Mouse (Mus musculus) left cerebral cortex, postnatal 25 days (tissue): Measurements from ENCODE around the gene Jazf1. TPM values are rescaled to one million over a fixed set of nuclear protein-coding genes. Genes with fewer than 3 reads are reported as not detected.

Experiments
- DNase-seq, 2 experiments: peaks; one replicate each; pipeline ENCODE4 v3.0.0; 2022; ENCODE audit warnings: low spot score in 2 of 2, mixed read lengths in 1 of 2
- intact Hi-C: fragments of 180-260 bp; cut with DNase I; formaldehyde crosslinking; loops from one replicate; pipeline ENCODE4 v1.15.1; 2025
- total RNA-seq, 2 experiments: library from RNA; stranded (reverse); gene quantifications; 2 replicates each; pipeline ENCODE4 v1.2.3; 2021

The Jazf1 gene
- total RNA-seq, 2 experiments from 2014 or later, result 32.8 to 35.3 TPM

GRCm38 (mm10) chr6:52827752-52828277, 240.6 kb downstream of the Jazf1 start:
- no peak for DNase-seq
- intact Hi-C loops, result no loop called here

GRCm38 (mm10) chr6:52825535-52825934, 242.9 kb downstream of the Jazf1 start:
- intact Hi-C loops, result no loop called here
- peak; percentile 65 to 96 for DNase-seq

GRCm38 (mm10) chr6:52824977-52825482, 243.4 kb downstream of the Jazf1 start:
- peak in 1 of 2 experiments; percentile 52 for DNase-seq
- intact Hi-C loops, result no loop called here

GRCm38 (mm10) chr6:52823064-52823463, 245.4 kb downstream of the Jazf1 start:
- DNase-seq, result no peak
- intact Hi-C loops, result no loop called here

- intact Hi-C loops, result no loop called here
Measured at GRCm38 (mm10) chr6:52822625-52823024, 245.8 kb downstream of the Jazf1 start.

GRCm38 (mm10) chr6:52819353-52819752, 249.1 kb downstream of the Jazf1 start:
- DNase-seq, result no peak
- intact Hi-C loops, result no loop called here

More at GRCm38 (mm10) chr6:52822625-52823024, 245.8 kb downstream of the Jazf1 start:
- DNase-seq, result peak in 1 of 2 experiments; percentile 43

GRCm38 (mm10) chr6:52818041-52818440, 250.4 kb downstream of the Jazf1 start:
- DNase-seq, result no peak
- intact Hi-C loops, result no loop called here

GRCm38 (mm10) chr6:52817203-52817874, 251.1 kb downstream of the Jazf1 start:
- no peak for DNase-seq
- intact Hi-C loops, result no loop called here

- DNase-seq, result no peak
- intact Hi-C loops, result no loop called here
Measured at GRCm38 (mm10) chr6:52805237-52805856, 263.1 kb downstream of the Jazf1 start.

GRCm38 (mm10) chr6:52802181-52802580, 266.2 kb downstream of the Jazf1 start:
- no peak for DNase-seq
- intact Hi-C loops, result no loop called here

GRCm38 (mm10) chr6:52797252-52797800, 271.1 kb downstream of the Jazf1 start:
- intact Hi-C loops, result no loop called here
- DNase-seq, result no peak

GRCm38 (mm10) chr6:52796691-52797090, 271.7 kb downstream of the Jazf1 start:
- intact Hi-C loops, result no loop called here
- DNase-seq, result no peak

- intact Hi-C loops, result no loop called here
- DNase-seq, result no peak
Measured at GRCm38 (mm10) chr6:52796035-52796598, 272.3 kb downstream of the Jazf1 start.

- DNase-seq, result peak in 1 of 2 experiments; percentile 33
- intact Hi-C loops, result no loop called here
Measured at GRCm38 (mm10) chr6:52795029-52795841, 273.2 kb downstream of the Jazf1 start.

- intact Hi-C loops, result no loop called here
- DNase-seq, result no peak
Measured at GRCm38 (mm10) chr6:52792455-52792854, 276.0 kb downstream of the Jazf1 start.

GRCm38 (mm10) chr6:52790781-52791180, 277.6 kb downstream of the Jazf1 start:
- DNase-seq, result no peak
- intact Hi-C loops, result no loop called here

- DNase-seq, result no peak
- intact Hi-C loops, result no loop called here
Measured at GRCm38 (mm10) chr6:52790316-52790715, 278.1 kb downstream of the Jazf1 start.

- DNase-seq, result no peak
- intact Hi-C loops, result no loop called here
Measured at GRCm38 (mm10) chr6:52779546-52779945, 288.9 kb downstream of the Jazf1 start.

GRCm38 (mm10) chr6:52778523-52778922, 289.9 kb downstream of the Jazf1 start:
- DNase-seq, result no peak
- intact Hi-C loops, result no loop called here
